Mouse (Mus musculus): ENCODE results near the gene Mki67. TPM values are rescaled to one million over a fixed set of nuclear protein-coding genes. Genes with fewer than 3 reads are reported as not detected.

Gene Mki67
- 2.8 and 4.7 TPM in 2 replicates for polyA plus RNA-seq (2015; fragmentation: Nextera tagmentation; extraction: Ambion mirVana)

GRCm38 (mm10) chr7:135715642-135716444 lies at the start of gene Mki67:
Mki67 (minus strand) TSS chr7:135716361.
- under 1% methylated on average over 48 of the region's 82 CpGs for WGBS
- Histone ChIP-seq H3K4me3 (ENCODE audit: low read depth, low read length) (peak within 1 kb of the TSS; percentile 83), H3K4me2 (replicated peaks; ENCODE audit: low read depth, low read length) (peak within 1 kb of the TSS; percentile 91), H3K36me3 (ENCODE audit: insufficient read depth, low read length) (no peaks in the 10 kb centered on the region), H3K27ac (ENCODE audit: low read length) (peak within 1 kb of the TSS; percentile 11), H3K27me3 (replicated peaks; ENCODE audit: insufficient read depth, low read length) (no peaks in the 10 kb centered on the region), H3K9me3 (ENCODE audit: low read length) (no peaks in the 10 kb centered on the region), H3K4me1 (ENCODE audit: insufficient read depth, low read depth, low read length) (peaks cover 5% of the 10 kb centered on the region; the same call in 1 of the 2 replicates), H3K9ac (replicated peaks; ENCODE audit: low read depth) (peak within 1 kb of the TSS; percentile 43)
- ATAC-seq: peak; percentile 52
- peak; percentile 31 for DNase-seq (ENCODE audit: low spot score)
- TF ChIP-seq CTCF (IDR thresholded peaks at IDR 0.05) (no peak), EP300 (IDR thresholded peaks at IDR 0.05) (no peak)

DNA sequence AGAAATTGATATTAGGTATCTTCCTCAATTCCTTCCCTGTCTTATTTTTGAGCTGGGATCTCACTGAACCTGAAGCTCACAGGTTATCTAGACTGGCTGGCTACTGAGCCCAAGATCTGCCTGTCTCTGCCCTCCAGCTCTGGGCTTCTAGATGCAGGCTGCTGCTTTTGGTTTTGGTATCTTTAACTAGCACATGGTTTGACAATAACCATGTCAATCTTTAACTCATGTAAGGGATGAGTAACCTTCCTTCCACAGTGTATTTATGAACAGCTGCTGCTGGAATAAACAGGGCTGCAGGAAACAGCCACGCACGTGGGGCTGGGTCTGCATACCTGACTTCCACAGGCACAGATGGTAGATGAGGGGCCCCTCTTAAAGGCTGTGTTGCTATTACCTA lies 47.1 kb upstream of the Mki67 start:
- Histone ChIP-seq H3K27me3 (replicated peaks; ENCODE audit: insufficient read depth, low read length) (no peaks in the 10 kb centered on the region), H3K4me1 (ENCODE audit: insufficient read depth, low read depth, low read length) (no peaks in the 10 kb centered on the region), H3K36me3 (ENCODE audit: insufficient read depth, low read length) (no peaks in the 10 kb centered on the region), H3K9ac (replicated peaks; ENCODE audit: low read depth) (no peak overlapping the region), H3K4me2 (replicated peaks; ENCODE audit: low read depth, low read length) (no peak overlapping the region), H3K27ac (ENCODE audit: low read length) (no peak overlapping the region), H3K4me3 (ENCODE audit: low read depth, low read length) (no peak overlapping the region), H3K9me3 (ENCODE audit: low read length) (no peaks in the 10 kb centered on the region)
- no peak for ATAC-seq
- WGBS: 64% methylated on average over 2 of the region's 2 CpGs
- no peak for TF ChIP-seq CTCF (IDR thresholded peaks at IDR 0.05)
- TF ChIP-seq EP300 (IDR thresholded peaks at IDR 0.05): no peak
- DNase-seq (ENCODE audit: low spot score): no peak

DNA sequence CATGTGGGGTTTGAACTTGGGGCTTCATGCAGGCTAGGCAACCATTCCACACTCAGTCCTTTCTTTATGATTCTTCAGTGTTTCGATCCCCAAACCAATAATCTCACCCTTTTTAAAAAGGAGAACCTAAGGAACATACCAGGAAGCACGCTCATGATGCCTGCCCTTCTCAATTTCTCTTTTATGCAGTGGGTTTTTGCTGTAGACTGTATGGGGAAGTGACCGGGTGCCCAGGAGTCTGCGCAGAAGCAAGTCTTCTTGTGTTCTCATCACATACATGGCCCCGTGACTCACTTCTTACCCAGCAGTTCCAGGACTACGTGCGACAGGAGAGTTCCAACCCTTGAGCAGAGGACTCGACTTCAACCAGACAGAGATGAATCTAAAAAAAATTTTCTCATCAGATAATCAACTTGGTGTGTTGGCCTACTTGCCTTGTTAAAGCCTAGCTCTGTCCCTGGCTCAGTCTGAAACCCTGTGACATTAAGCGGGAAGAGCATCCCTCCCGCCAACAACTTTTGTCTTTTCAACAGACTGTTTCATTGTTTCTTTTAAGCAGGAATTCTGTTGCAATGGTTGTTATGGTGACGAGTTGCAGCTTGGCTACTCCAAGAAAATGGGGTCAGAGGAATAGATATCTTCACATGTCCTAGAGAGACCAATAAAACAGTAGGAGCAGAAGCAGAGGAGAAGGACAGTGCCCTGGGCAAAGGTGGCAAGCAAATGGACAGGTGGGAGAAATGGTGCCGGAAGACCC lies 42.8 kb upstream of the Mki67 start:
- H3K27ac ChIP-seq (ENCODE audit: low read length): no peak overlapping the region
- H3K9me3 ChIP-seq (ENCODE audit: low read length): no peaks in the 10 kb centered on the region
- H3K4me2 ChIP-seq (replicated peaks; ENCODE audit: low read depth, low read length): no peak overlapping the region
- no peak overlapping the region for H3K4me3 ChIP-seq (ENCODE audit: low read depth, low read length)
- TF ChIP-seq CTCF (IDR thresholded peaks at IDR 0.05) (no peak), EP300 (IDR thresholded peaks at IDR 0.05) (no peak)
- peak; percentile 34 for DNase-seq (ENCODE audit: low spot score)
- no peaks in the 10 kb centered on the region for H3K36me3 ChIP-seq (ENCODE audit: insufficient read depth, low read length)
- no peaks in the 10 kb centered on the region for H3K4me1 ChIP-seq (ENCODE audit: insufficient read depth, low read depth, low read length)
- ATAC-seq: no peak
- no peak overlapping the region for H3K9ac ChIP-seq (replicated peaks; ENCODE audit: low read depth)
- no peaks in the 10 kb centered on the region for H3K27me3 ChIP-seq (replicated peaks; ENCODE audit: insufficient read depth, low read length)
- WGBS: 75% methylated on average over 12 of the region's 12 CpGs

- no peak overlapping the region for H3K9ac ChIP-seq (replicated peaks; ENCODE audit: low read depth)
- H3K27me3 ChIP-seq (replicated peaks; ENCODE audit: insufficient read depth, low read length): no peaks in the 10 kb centered on the region
- H3K27ac ChIP-seq (ENCODE audit: low read length): no peak overlapping the region
- no peaks in the 10 kb centered on the region for H3K4me1 ChIP-seq (ENCODE audit: insufficient read depth, low read depth, low read length)
- no peak overlapping the region for H3K4me2 ChIP-seq (replicated peaks; ENCODE audit: low read depth, low read length)
- TF ChIP-seq EP300 (IDR thresholded peaks at IDR 0.05) (no peak), CTCF (IDR thresholded peaks at IDR 0.05) (no peak)
- 46% methylated on average over 4 of the region's 4 CpGs for WGBS
- H3K4me3 ChIP-seq (ENCODE audit: low read depth, low read length): no peak overlapping the region
- DNase-seq (ENCODE audit: low spot score) (no peak), ATAC-seq (no peak)
- no peaks in the 10 kb centered on the region for H3K36me3 ChIP-seq (ENCODE audit: insufficient read depth, low read length)
- H3K9me3 ChIP-seq (ENCODE audit: low read length): no peaks in the 10 kb centered on the region
Observed at GRCm38 (mm10) chr7:135758171-135758570, 42.0 kb upstream of the Mki67 start.

GRCm38 (mm10) chr7:135756984-135757586 lies 40.9 kb upstream of the Mki67 start:
- H3K9ac ChIP-seq (replicated peaks; ENCODE audit: low read depth): no peak overlapping the region
- no peaks in the 10 kb centered on the region for H3K9me3 ChIP-seq (ENCODE audit: low read length)
- H3K27me3 ChIP-seq (replicated peaks; ENCODE audit: insufficient read depth, low read length): no peaks in the 10 kb centered on the region
- H3K27ac ChIP-seq (ENCODE audit: low read length): no peak overlapping the region
- TF ChIP-seq EP300 (IDR thresholded peaks at IDR 0.05) (no peak), CTCF (IDR thresholded peaks at IDR 0.05) (no peak)
- 88% methylated on average over 6 of the region's 6 CpGs for WGBS
- no peak overlapping the region for H3K4me2 ChIP-seq (replicated peaks; ENCODE audit: low read depth, low read length)
- no peak overlapping the region for H3K4me3 ChIP-seq (ENCODE audit: low read depth, low read length)
- ATAC-seq (no peak), DNase-seq (ENCODE audit: low spot score) (no peak)
- no peaks in the 10 kb centered on the region for H3K36me3 ChIP-seq (ENCODE audit: insufficient read depth, low read length)
- H3K4me1 ChIP-seq (ENCODE audit: insufficient read depth, low read depth, low read length): no peaks in the 10 kb centered on the region

- TF ChIP-seq CTCF (IDR thresholded peaks at IDR 0.05): no peak
- TF ChIP-seq EP300 (IDR thresholded peaks at IDR 0.05): no peak
- no peaks in the 10 kb centered on the region for H3K4me1 ChIP-seq (ENCODE audit: insufficient read depth, low read depth, low read length)
- H3K36me3 ChIP-seq (ENCODE audit: insufficient read depth, low read length): no peaks in the 10 kb centered on the region
- H3K4me3 ChIP-seq (ENCODE audit: low read depth, low read length): no peak overlapping the region
- 23% methylated on average over 6 of the region's 6 CpGs for WGBS
- H3K9ac ChIP-seq (replicated peaks; ENCODE audit: low read depth): no peak overlapping the region
- H3K9me3 ChIP-seq (ENCODE audit: low read length): no peaks in the 10 kb centered on the region
- H3K4me2 ChIP-seq (replicated peaks; ENCODE audit: low read depth, low read length): no peak overlapping the region
- H3K27ac ChIP-seq (ENCODE audit: low read length): no peak overlapping the region
- H3K27me3 ChIP-seq (replicated peaks; ENCODE audit: insufficient read depth, low read length): no peaks in the 10 kb centered on the region
- ATAC-seq (peak; percentile 76), DNase-seq (ENCODE audit: low spot score) (peak; percentile 72)
Observed at GRCm38 (mm10) chr7:135748986-135749385, 32.8 kb upstream of the Mki67 start.

Data from lung, postnatal 0 days (tissue).